Mouse (Mus musculus) forebrain, embryonic 16.5 days (tissue): ENCODE measurements at regions not wholly inside any gene's neighbourhood (a gene's known extent, or its start where the extent isn't known, plus 50 kb on each side); places are given as distances from the start of the nearest gene placed in this dataset.

Experiments
- ATAC-seq: fragments of 200-750 bp; cut with Nextera tagmentation; 2 replicates; pipeline ENCODE4 v1.8.0; 2017; ENCODE audit warnings: mild to moderate bottlenecking, moderate library complexity
- H3K27ac ChIP-seq: fragments of 300-500 bp; sonication (generic); 2 replicates; pipeline ENCODE4 v1.5.1; 2014; ENCODE audit warnings: low read length, control low read depth
- H3K27me3 ChIP-seq: fragments of 300-500 bp; sonication (generic); replicated peaks from 2 replicates; pipeline ENCODE4 v1.6.1; 2014; ENCODE audit warnings: low read length; ENCODE audit not compliant: control insufficient read depth, insufficient read depth
- H3K36me3 ChIP-seq: fragments of 300-500 bp; sonication (generic); 2 replicates; pipeline ENCODE4 v1.6.1; 2014; ENCODE audit not compliant: control insufficient read depth, insufficient read depth
- H3K4me1 ChIP-seq: fragments of 300-500 bp; sonication (generic); replicated peaks from 2 replicates; pipeline ENCODE4 v1.6.1; 2014; ENCODE audit warnings: low read length; ENCODE audit not compliant: control insufficient read depth, insufficient read depth
- H3K4me2 ChIP-seq: fragments of 300-500 bp; sonication (generic); 2 replicates; pipeline ENCODE4 v1.6.1; 2014; ENCODE audit warnings: mild to moderate bottlenecking, low read length, control low read depth
- H3K4me3 ChIP-seq: fragments of 300-500 bp; sonication (generic); replicated peaks from 2 replicates; pipeline ENCODE4 v1.5.1; 2014; ENCODE audit warnings: mild to moderate bottlenecking, low read length, control low read depth
- H3K9ac ChIP-seq: fragments of 300-500 bp; sonication (generic); replicated peaks from 2 replicates; pipeline ENCODE4 v1.6.1; 2014; ENCODE audit warnings: low read depth, low read length, control low read depth
- H3K9me3 ChIP-seq: fragments of 300-500 bp; sonication (generic); 2 replicates; pipeline ENCODE4 v1.6.1; 2016; ENCODE audit warnings: low read length; ENCODE audit not compliant: control insufficient read depth
- WGBS: fragments of 180-500 bp; shearing (Covaris S2); extraction: QIAGEN DNeasy Blood & Tissue Kit; methylation state at CpG from one replicate; pipeline ENCODE4 v1.1.7; 2014; 5-methylcytosine and 5-hydroxymethylcytosine counted together

DNA sequence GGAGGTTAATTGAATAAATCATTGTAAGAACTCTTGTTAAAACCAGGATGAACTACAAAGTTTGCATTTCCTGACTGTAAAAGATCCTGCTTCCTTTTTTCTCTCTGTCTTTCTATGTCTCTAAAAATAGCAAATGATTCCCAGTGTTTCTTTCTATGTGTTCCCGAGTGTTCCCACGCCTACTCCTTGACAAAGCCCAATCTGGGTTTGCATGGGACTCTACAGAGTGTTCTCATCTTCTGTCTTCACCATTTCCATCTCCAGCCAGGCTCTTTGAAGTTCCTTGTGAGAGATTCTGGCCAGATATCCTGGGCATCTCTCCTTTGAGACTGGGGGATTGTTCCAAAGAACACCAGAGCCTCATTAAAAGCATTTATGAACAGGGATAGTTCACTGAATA, 285.0 kb downstream of the Insig2 start:
- 38% methylated on average over 2 of the region's 2 CpGs for WGBS
- ATAC-seq = no peak
- Histone ChIP-seq H3K36me3 (no peaks in the 10 kb centered on the region), H3K4me2 (no peak overlapping the region), H3K4me3 (no peak overlapping the region), H3K27ac (no peak overlapping the region), H3K4me1 (peaks cover 8% of the 10 kb centered on the region), H3K9me3 (peaks cover 2% of the 10 kb centered on the region; the same call in 1 of the 2 replicates), H3K9ac (no peak overlapping the region), H3K27me3 (peaks cover 55% of the 10 kb centered on the region)

DNA sequence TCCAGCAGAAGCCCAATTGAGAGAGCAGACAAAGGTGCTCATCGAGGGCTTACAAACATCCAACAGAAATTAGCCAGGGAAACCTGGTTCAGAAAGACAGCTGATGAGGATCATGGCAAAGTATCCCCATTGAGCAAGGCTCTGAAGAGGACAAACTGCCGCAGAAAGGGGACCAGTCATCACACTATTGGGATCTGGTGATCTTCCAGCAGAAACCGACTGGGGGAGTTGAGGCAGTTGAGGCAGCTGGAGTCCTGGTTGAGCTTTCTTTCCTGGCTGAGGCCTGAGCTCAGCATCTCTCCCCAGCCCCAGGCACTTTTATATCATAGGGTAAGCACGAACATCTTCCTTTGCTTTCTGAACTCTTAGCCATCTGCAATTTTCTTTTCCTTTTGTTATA, 282.7 kb downstream of the Insig2 start:
- peaks cover 2% of the 10 kb centered on the region; the same call in 1 of the 2 replicates for H3K9me3 ChIP-seq
- no peak overlapping the region for H3K27ac ChIP-seq
- ATAC-seq = no peak
- H3K4me1 ChIP-seq = peaks cover 8% of the 10 kb centered on the region
- H3K4me2 ChIP-seq = no peak overlapping the region
- WGBS = 79% methylated on average over 4 of the region's 4 CpGs
- no peaks in the 10 kb centered on the region for H3K36me3 ChIP-seq
- no peak overlapping the region for H3K4me3 ChIP-seq
- peaks cover 62% of the 10 kb centered on the region for H3K27me3 ChIP-seq
- no peak overlapping the region for H3K9ac ChIP-seq

DNA sequence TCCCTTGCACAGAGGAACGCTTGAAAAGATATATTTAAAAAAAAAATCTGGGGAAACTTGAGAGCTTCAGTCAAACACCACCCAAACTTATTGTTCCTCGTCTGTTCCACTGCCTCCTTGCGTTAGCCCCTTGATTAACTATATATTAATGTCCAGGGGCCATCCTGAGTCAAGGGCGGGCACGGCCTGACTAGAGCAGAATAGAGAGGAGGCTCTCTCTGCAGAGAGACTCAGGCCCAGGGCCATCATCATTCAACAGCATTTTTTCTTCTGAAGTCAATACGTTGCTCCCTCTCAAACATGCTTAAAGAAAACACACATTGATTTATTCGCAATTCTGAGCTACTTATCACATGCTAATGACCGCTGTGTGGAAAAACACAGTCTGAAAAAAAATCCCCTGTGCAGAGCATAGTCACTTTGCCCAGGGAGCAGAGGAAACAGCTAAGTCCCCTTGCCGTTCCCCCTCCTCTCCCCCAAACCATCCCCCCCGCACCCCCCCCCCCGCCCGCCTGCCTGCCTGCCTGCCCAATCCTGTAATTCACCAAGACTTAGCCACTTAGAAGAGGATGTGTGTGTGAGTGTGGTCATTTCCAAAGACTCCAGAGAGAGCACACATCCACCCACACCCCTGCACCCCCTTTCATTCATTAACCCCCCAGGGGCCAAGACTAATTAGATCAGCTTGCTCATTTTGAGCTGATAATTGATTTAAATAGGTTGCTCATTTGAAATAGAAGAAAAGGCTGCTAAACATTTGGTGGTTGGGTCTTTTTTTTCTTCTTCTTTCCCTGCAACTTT, 281.5 kb downstream of the Insig2 start:
- H3K9ac ChIP-seq = no peak overlapping the region

DNA sequence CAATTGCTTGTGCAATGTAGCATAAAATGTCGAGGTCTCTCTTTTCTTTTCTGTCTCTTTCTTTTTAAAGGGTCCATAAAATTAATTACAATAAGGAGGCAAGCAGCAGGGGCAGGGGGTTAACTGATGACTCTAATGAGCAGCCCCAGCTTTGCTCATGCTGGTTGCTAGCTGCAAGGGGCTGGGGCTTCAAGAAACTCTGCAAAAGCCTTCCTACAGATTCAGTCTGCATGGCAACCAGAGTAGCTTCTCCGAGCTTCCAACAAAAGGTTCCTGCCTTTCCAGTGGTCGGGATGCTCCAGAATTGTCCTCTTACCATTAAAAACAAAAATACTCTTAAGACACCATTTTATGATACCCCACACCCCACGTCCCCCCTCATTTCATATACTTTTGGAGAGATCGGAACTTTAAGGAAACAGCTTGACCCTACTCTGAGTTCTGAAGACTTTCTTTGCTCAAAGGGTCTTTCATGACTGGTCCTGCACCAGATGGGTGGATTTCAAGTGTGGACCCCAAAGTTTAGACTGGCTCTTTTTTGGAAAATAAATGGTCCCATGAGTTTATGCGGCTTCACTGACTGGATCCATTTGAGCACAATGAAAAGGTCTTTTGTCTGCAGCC, 280.8 kb downstream of the Insig2 start:
- Histone ChIP-seq H3K27me3 (peaks cover 59% of the 10 kb centered on the region), H3K36me3 (no peaks in the 10 kb centered on the region), H3K4me1 (peaks cover 8% of the 10 kb centered on the region), H3K27ac (no peak overlapping the region), H3K9me3 (no peaks in the 10 kb centered on the region), H3K4me2 (no peak overlapping the region), H3K4me3 (no peak overlapping the region), H3K9ac (no peak overlapping the region)
- 29% methylated on average over 6 of the region's 6 CpGs for WGBS
- peak; percentile 54 for ATAC-seq

More for the DNA sequence above, 281.5 kb downstream of the Insig2 start:
- Histone ChIP-seq H3K9me3 (peaks cover 2% of the 10 kb centered on the region; the same call in 1 of the 2 replicates), H3K27ac (no peak overlapping the region), H3K4me3 (no peak overlapping the region), H3K27me3 (peaks cover 60% of the 10 kb centered on the region), H3K36me3 (no peaks in the 10 kb centered on the region), H3K4me2 (no peak overlapping the region), H3K4me1 (peaks cover 8% of the 10 kb centered on the region)
- WGBS = 17% methylated on average over 9 of the region's 12 CpGs
- peak; percentile 80 for ATAC-seq

DNA sequence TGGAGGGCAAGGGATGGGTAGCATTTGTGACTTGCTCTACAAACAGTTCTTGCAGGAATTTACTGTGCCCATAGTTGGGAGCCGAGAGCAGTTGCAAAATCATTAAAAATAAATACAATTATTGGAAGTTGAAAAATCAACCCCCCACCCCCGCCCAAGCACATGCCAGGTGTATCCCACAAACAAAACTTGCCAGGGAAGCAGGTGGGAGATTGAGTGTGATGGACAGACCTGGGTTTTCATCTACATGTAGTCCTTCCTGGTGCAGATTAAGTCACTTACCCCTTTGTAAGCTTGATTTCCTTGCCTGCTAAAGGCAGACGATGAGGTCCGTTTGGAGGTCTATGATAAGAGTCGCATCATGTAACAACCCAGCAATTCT, 280.3 kb downstream of the Insig2 start:
- H3K9ac ChIP-seq = no peak overlapping the region
- peaks cover 59% of the 10 kb centered on the region for H3K27me3 ChIP-seq
- 72% methylated on average over 5 of the region's 5 CpGs for WGBS
- H3K4me2 ChIP-seq = no peak overlapping the region
- no peak overlapping the region for H3K27ac ChIP-seq
- peaks cover 8% of the 10 kb centered on the region for H3K4me1 ChIP-seq
- H3K4me3 ChIP-seq = no peak overlapping the region
- H3K9me3 ChIP-seq = no peaks in the 10 kb centered on the region
- no peak for ATAC-seq
- H3K36me3 ChIP-seq = no peaks in the 10 kb centered on the region

DNA sequence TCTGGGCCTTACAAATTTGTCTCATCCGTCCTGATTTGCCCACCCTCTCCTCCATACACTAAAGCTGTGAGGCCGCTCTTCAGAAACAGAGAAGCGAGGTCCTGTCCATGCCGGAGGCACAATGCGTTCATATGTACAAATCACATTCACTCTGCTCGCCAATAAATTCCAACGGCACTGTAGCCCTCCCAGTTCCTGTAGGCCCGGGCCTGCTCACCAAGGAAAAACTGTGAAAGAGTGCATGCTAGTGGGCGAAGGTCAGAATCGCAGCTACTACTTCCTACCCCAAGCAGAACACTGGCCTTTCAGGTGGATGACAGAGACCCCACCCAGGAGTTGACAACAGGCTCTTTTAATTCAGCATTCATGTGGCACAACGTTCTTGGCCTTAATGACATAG, 278.7 kb downstream of the Insig2 start:
- ATAC-seq = peak; percentile 68; the same call in 1 of the 2 replicates
- WGBS = 32% methylated on average over 11 of the region's 11 CpGs
- Histone ChIP-seq H3K4me3 (no peak overlapping the region), H3K9me3 (no peaks in the 10 kb centered on the region), H3K4me1 (peaks cover 8% of the 10 kb centered on the region; the same call in 1 of the 2 replicates), H3K36me3 (no peaks in the 10 kb centered on the region), H3K27me3 (peaks cover 54% of the 10 kb centered on the region), H3K27ac (no peak overlapping the region), H3K4me2 (no peak overlapping the region), H3K9ac (no peak overlapping the region)

DNA sequence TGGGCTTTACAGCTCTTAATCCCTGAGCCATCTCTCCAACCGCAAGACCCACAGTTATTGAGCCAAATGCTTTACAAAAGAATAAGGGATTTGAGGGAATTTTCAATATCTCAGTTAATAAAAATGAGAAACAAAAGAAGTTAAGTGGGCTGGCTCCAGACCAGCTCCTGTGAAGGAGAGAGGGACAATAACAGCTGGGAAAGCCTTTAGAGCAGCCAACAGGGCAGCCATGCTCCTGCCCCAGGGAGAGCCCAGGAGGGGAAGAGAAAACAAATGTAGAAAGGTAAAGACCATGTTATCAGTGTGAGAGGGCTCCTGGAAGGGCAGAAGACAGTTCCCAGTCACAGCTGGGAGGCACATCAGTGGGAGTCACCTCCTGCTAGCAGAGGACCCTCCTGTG, 257.8 kb downstream of the Insig2 start:
- Histone ChIP-seq H3K4me1 (no peaks in the 10 kb centered on the region), H3K9me3 (no peaks in the 10 kb centered on the region), H3K27me3 (0 out of 2 replicates have a peak, but pooled peaks cover 2% of the 10 kb centered on the region), H3K9ac (no peak overlapping the region), H3K27ac (no peak overlapping the region), H3K4me3 (no peak overlapping the region), H3K36me3 (no peaks in the 10 kb centered on the region), H3K4me2 (no peak overlapping the region)
- 42% methylated on average over 1 of the region's 1 CpGs for WGBS
- no peak for ATAC-seq

DNA sequence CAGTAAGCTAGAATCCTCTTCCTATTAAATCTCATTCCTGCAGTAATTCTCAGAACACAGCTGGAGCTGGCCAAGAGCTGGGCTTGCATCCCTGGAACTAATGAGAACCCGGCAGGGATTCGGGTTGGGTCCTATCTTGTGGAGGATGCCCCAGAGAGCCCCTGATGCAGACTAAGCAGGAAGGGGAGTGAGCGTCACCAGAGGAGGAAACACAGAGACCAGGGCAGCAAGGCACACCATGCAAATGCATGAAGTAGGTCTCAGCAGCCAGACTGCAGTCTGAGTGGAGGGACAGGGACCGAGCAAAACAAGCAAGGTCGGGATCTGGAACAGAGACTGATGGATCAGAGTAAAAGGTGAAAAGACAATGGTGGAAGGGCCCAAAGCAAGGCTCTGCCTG, 249.6 kb downstream of the Insig2 start:
- no peak overlapping the region for H3K4me3 ChIP-seq

DNA sequence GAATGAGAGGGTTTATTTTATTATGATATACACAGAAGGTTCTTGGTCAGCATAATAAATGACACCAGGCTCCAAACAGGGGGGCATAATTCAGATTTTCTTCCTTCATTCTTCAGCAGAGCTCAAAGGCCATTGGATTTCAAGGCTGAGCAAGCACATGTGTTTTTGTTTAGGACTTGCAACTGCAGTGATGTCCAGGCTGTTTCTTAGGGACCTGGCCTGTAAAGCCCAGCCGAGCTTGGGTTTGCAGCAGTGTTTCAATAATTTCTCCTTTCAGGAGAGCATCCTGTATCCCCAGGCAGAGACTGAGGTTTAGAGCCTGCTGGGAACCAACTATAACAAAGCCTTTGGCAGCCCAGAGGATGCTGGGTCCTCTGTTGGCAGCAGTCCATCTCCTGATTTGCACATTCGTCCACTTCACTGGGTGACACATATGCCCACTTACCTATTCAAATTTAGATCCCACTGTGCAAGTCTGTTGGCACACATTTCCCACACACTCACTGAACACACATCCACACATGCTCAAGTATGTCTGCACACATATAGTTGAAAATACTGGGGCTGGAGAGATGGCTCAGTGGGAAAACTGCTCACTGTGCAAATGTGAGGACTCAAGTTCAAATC, 247.2 kb downstream of the Insig2 start:
- Histone ChIP-seq H3K9me3 (no peaks in the 10 kb centered on the region), H3K27ac (0 out of 2 replicates have a peak overlapping the region, but pooled peaks have one; percentile 10), H3K4me3 (no peak overlapping the region), H3K4me2 (no peak overlapping the region), H3K9ac (no peak overlapping the region), H3K4me1 (peaks cover 10% of the 10 kb centered on the region), H3K27me3 (no peaks in the 10 kb centered on the region), H3K36me3 (no peaks in the 10 kb centered on the region)
- 11% methylated on average over 2 of the region's 2 CpGs for WGBS
- ATAC-seq = peak; percentile 77

More for the DNA sequence above, 249.6 kb downstream of the Insig2 start:
- WGBS = 29% methylated on average over 5 of the region's 5 CpGs
- peaks cover 10% of the 10 kb centered on the region for H3K4me1 ChIP-seq
- H3K27ac ChIP-seq = no peak overlapping the region
- H3K36me3 ChIP-seq = no peaks in the 10 kb centered on the region
- H3K27me3 ChIP-seq = no peaks in the 10 kb centered on the region
- H3K9me3 ChIP-seq = no peaks in the 10 kb centered on the region
- no peak for ATAC-seq
- no peak overlapping the region for H3K9ac ChIP-seq
- H3K4me2 ChIP-seq = no peak overlapping the region
